Mouse (Mus musculus) layer of hippocampus, adult 11-12 months (tissue): Measurements from ENCODE around the gene Nol4l.

Experiments used
- DNase-seq: peaks from one replicate; pipeline ENCODE4 v3.0.0; 2022; ENCODE audit warnings: low spot score

Gene Nol4l

DNA sequence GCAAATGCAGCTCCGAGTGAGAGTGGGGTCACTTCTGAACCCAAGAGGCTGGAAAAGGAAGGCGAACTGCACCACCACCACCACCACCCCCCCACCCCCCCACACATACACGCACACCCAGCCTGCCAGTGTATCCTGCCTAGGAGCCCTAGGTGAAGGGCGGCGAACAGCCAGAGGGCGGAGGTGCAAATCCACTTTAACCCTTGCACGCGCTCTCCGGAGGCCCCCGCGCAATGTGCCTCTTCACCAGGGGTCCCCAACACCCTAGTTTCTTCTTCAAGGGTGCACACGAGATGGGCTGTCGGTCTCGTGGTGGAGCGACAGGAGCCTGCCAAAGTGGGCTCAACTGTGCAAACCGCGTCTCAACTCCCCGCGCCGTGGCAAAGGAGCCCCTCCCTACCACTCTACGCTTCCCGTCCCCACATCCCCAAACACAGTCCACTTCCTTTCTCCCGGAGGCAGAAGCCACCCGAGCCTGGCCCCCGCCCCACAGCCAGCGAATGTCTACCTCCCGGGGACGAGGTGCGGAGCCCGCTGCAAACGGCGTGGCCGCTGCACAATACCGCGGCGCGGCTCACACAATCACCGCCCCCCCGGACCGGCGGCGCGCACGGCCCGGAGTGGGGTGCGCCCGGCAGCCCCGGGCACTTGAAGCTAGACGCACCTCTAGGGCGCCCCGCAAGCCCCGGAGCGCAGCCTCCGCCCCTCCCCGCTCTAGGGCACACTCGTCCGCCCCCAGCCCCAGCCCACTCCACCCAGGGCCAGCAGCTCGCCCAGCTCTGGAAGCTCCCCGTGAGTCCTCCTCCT, 86.1 kb downstream of the Nol4l start:
- no peak for DNase-seq

- no peak for DNase-seq
These were observed 87.1 kb downstream of the Nol4l start for GRCm38 (mm10) chr2:153442720-153443119.

- DNase-seq = no peak
These were observed 88.5 kb downstream of the Nol4l start for GRCm38 (mm10) chr2:153441228-153441627.

DNA sequence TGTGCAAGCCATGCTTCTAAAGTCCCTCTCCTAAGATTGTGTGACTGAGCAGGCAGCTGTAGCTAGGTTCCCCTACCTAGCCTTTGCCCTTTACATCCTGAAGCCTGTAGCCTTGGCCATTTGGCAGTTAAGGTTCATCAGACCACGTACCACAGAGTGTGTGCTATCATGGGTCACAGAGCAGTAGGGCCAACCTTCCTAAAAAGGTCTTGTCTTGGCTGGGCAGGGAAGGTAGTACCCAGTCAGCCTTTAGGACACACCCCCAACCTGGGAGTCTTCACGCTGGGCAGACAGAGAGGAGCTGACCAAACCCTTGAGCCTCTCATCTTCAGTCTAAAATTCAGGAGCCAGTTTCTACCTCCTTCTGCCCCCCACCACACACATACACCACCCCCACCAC, 89.0 kb downstream of the Nol4l start:
- DNase-seq = no peak

DNA sequence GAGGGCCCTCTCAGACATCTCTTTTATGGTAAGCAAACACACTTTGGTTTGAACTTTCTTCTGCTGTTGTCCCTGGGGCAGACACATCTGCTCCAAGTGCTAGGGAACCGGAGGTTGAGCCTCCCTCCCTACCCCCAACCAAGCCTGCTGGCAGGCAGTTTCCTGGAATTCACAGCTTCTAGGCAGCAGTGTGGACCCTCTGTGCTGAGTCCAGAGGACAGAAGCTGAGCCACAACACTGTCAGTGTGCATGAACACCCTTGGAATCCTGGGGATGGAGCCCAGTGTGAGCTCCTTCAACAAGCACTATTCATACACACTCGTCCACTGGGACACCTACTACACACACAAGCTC, 92.5 kb downstream of the Nol4l start:
- DNase-seq = no peak

- DNase-seq = no peak
These were observed 93.0 kb downstream of the Nol4l start for GRCm38 (mm10) chr2:153436641-153437305.

- no peak for DNase-seq
These were observed 94.6 kb downstream of the Nol4l start for GRCm38 (mm10) chr2:153434880-153435831.

- no peak for DNase-seq
These were observed 95.9 kb downstream of the Nol4l start for GRCm38 (mm10) chr2:153433859-153434258.

DNA sequence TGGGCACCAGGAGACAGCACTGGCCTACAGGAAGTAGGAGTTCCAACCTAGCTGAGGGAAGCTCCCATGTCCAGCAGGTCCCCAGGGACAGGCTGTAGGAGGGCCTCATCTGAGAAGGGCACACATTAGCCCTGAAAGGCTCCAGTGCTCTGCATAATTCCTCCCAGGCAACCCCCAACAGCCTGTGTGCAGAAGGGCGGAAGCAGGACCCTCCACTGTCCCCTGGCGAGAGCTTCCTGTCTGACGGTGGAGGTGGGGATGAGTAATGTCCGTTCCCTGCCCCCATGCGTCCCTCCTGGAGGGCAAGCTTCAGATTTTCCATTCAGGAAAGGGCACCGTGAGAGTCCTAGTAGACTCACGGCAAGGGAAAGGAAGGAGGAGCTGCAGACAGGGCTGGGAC, 97.3 kb downstream of the Nol4l start:
- no peak for DNase-seq

DNA sequence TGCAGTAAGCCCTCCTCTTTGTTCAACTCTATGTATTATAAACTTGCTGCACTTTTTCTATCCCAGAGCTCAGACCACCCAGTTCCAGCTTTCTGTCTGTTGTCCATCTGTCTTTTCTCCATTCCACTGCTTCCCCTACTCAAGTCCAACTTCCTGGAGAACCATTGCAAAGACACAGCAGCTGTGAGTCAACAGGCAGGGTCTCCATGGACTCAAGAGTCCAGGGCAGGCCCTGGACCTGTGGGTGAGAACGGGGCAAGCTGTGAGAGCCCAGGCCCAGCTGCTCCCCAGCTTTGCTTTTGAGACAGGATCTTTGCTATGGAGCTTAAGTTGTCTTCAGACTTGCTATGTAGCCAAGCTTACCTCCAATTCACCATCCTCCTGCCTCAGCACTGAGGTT, 99.2 kb downstream of the Nol4l start:
- no peak for DNase-seq

- no peak for DNase-seq
These were observed 101.3 kb downstream of the Nol4l start for GRCm38 (mm10) chr2:153428485-153428884.

DNA sequence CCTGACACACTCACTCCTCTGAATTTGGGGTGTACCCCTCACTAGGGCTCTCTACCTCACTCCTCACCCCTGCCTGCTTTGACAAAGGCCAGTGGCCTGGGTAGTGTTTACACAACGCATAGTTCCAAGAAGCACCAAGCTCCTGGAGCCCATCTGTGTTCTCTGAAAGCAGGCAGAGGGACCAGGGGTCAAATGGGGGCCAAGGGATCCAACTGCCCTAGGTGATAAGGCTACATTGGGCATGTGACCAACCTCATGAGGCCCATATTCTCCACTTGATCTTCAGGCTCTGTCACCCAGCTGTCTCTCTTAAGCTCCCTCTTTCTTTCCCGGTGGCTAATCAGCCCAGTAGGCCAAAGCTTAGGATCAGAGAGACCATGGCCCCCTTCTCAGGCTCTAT, 102.8 kb downstream of the Nol4l start:
- DNase-seq = no peak

DNA sequence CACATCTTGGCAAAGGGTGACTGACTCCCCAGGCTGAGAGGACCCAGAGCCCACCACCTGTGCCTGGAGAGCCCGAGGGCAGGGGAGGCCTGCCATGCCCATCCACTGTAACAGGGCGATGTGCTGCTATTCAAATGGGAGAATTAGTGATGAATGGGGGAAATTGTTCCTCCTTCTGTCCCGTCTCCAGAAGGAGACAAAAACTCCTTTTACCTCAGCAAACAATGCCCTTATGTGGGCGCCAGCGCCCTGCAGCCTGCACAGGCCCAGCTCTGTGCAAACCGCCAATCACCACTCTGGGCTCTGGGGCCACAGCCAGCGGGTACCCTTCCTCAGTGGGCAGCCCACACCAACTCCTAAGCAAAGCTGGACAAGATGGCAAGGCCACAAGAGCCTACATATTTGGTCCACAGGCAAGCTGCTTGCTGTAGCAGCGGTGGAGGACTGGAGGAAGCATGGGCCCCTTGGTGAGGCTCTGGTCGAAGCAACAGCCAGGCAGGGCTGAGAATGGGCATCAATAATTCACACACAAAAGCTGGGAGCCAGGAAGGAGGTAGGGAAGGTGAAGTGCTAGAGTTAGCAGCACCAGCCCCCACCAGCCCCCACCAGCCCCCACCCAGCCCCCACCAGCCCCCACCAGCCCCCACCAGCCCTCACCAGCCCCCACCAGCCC, 103.6 kb downstream of the Nol4l start:
- peak; percentile 71 for DNase-seq

DNA sequence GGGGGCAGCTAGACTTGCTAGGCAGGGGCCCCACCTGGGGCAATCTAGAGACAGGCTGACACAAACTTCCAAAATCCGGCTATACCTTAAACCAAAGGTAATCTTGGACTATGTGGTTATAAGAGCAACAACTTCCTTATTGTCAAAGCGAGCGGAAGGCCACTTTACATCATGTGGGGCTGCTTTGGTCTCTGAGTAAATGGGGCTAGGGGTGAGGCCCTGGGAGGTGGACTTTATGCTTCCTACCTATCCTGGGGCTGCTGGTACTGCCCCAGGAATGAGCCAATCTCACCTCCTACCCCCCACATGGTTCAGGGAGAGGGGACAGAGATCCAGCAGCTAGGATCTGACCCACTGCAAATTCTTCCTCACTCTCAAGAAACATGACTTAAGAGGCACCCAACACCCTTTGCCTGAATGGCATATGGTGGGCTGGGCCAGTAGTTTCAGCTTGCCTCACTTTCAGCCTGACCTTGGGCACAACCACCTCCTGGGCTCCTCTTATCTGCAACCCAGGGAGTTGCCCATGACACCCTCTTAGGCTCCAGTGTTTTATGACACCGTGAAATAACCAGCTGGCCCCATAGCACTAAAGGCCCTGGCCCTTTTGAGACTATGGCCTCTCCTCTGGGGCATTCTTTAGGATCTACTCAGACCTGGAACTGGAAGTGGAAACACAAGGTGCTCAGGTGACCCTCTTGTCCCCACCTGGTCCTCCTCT, 104.5 kb downstream of the Nol4l start:
- no peak for DNase-seq

GRCm38 (mm10) chr2:153424557-153424956, 105.2 kb downstream of the Nol4l start:
- no peak for DNase-seq

DNA sequence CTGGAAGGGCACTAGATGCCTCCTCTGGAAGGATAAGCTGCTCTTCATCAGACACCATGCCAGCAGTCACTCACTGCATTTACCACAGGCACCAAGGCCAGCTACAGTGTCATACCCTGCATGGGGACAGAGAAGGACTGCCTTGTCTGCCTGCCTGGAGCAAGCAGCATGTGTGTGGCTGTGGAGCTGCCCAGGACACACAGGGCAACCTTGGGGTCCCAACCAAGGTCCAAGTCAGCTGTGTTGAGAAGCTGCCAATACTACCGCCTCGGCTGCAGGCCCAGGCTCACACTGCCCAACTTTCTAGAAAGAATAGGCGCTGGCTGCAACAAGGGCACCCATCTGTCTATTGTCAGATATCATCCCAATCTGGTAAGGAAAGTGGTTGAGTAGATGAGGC, 106.7 kb downstream of the Nol4l start:
- DNase-seq = no peak

- no peak for DNase-seq
These were observed 107.7 kb downstream of the Nol4l start for GRCm38 (mm10) chr2:153422051-153422450.

DNA sequence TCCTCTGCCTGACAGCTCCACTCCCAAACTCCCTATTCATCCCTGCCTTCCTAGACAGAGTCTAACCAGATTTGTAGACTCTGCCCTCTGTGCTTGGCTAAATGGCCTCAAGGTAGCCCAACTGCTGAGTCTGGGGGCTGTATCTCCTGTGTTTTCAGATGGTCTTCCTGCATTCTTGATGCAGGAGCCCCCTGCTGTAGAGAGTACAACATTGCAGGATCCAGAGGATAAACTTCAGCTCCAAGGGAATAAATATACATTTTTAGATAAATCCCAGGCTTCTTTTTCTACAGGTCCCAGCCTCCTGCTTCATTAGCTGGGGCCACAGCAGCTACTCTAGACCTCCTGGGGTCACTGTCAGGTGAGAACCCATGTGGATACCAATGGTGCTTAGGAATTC, 108.5 kb downstream of the Nol4l start:
- no peak for DNase-seq

DNA sequence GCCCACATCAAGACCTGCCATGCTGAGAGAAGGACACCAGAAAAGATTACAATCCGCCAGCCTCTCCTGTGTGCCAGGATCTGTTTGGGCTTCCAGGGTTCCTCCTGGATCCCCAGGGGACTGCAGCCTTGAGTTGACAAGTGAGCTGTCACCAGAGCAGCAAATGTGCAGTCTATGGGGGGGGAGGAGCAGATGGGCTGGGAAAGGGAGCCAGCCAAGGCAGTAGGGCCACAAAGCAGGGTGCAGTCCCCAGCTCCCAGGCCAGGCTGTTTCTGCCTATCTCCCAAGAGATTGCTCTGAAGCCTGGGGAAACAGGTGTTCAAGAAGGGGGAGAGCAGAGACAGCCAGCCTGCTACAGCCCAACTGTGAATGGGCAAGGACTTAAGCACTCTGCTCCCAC, 111.4 kb downstream of the Nol4l start:
- no peak for DNase-seq

- no peak for DNase-seq
These were observed 111.9 kb downstream of the Nol4l start for GRCm38 (mm10) chr2:153417841-153418240.

- no peak for DNase-seq
These were observed 115.2 kb downstream of the Nol4l start for GRCm38 (mm10) chr2:153414607-153415006.
